Mouse (Mus musculus) erythroblast, adult 5-6 weeks (primary cell): ENCODE data around the gene Tbcc. TPM values are rescaled to one million over a fixed set of nuclear protein-coding genes. Genes with fewer than 3 reads are reported as not detected.

Experiments
- total RNA-seq, 2 experiments: library from RNA; stranded (forward) in 1 of 2; stranded (reverse) in 1 of 2; fragments of 150-400 nt in 1 of 2; fragments of 200-764, 138-1000 nt in 1 of 2; gene quantifications; 2 replicates each; pipeline versions ENCODE4 v1.2.3 to v1.2.4; 2015 to 2017; ENCODE audit warnings: low replicate concordance in 2 of 2

Gene Tbcc
- total RNA-seq, 2 experiments from 2014 or later, result 1.7 to 8.1 TPM

Other genes with a start within 250 kb of the Tbcc start
- gene Klc4, start 244.7 kb upstream of the Tbcc start, total RNA-seq (2015; ENCODE audit: low replicate concordance), result 0.38 and 1.3 TPM in 2 replicates
- 7.7 and 12.0 TPM in 2 replicates for gene Klc4, start 244.7 kb upstream of the Tbcc start, total RNA-seq (2017; ENCODE audit: low replicate concordance)
- 35.5 and 61.9 TPM in 2 replicates for gene Mrpl2, start 244.5 kb upstream of the Tbcc start, total RNA-seq (2015; ENCODE audit: low replicate concordance)
- 19.5 and 41.6 TPM in 2 replicates for gene Mrpl2, start 244.5 kb upstream of the Tbcc start, total RNA-seq (2017; ENCODE audit: low replicate concordance)
- gene Cul7, start 240.3 kb upstream of the Tbcc start, total RNA-seq (2015; ENCODE audit: low replicate concordance), result 1.9 and 3.8 TPM in 2 replicates
- gene Cul7, start 240.3 kb upstream of the Tbcc start, total RNA-seq (2017; ENCODE audit: low replicate concordance), result 0.68 and 1.1 TPM in 2 replicates
- 2.1 and 7.9 TPM in 2 replicates for gene Rrp36, start 216.3 kb upstream of the Tbcc start, total RNA-seq (2015; ENCODE audit: low replicate concordance)
- gene Rrp36, start 216.3 kb upstream of the Tbcc start, total RNA-seq (2017; ENCODE audit: low replicate concordance), result 7.7 and 11.3 TPM in 2 replicates
- 8.6 and 16.7 TPM in 2 replicates for gene Mea1, start 211.9 kb upstream of the Tbcc start, total RNA-seq (2015; ENCODE audit: low replicate concordance)
- gene Mea1, start 211.9 kb upstream of the Tbcc start, total RNA-seq (2017; ENCODE audit: low replicate concordance), result 15.1 and 24.5 TPM in 2 replicates
- 5.9 and 16.9 TPM in 2 replicates for gene Klhdc3, start 209.8 kb upstream of the Tbcc start, total RNA-seq (2015; ENCODE audit: low replicate concordance)
- gene Klhdc3, start 209.8 kb upstream of the Tbcc start, total RNA-seq (2017; ENCODE audit: low replicate concordance), result 4.1 and 5.2 TPM in 2 replicates
- gene Ppp2r5d, start 185.6 kb upstream of the Tbcc start, total RNA-seq (2015; ENCODE audit: low replicate concordance), result 5.4 and 9.2 TPM in 2 replicates
- gene Ppp2r5d, start 185.6 kb upstream of the Tbcc start, total RNA-seq (2017; ENCODE audit: low replicate concordance), result 7.4 and 10.9 TPM in 2 replicates
- gene Pex6, start 179.2 kb upstream of the Tbcc start, total RNA-seq (2015; ENCODE audit: low replicate concordance), result 1.9 and 3.8 TPM in 2 replicates
- gene Pex6, start 179.2 kb upstream of the Tbcc start, total RNA-seq (2017; ENCODE audit: low replicate concordance), result 2.8 and 3.9 TPM in 2 replicates
- gene Gnmt, start 161.5 kb upstream of the Tbcc start, total RNA-seq (2015; ENCODE audit: low replicate concordance), result not detected in 2 replicates
- not detected in 2 replicates for gene Gnmt, start 161.5 kb upstream of the Tbcc start, total RNA-seq (2017; ENCODE audit: low replicate concordance)
- 6.9 and 8.8 TPM in 2 replicates for gene Cnpy3, start 138.5 kb upstream of the Tbcc start, total RNA-seq (2015; ENCODE audit: low replicate concordance)
- gene Cnpy3, start 138.5 kb upstream of the Tbcc start, total RNA-seq (2017; ENCODE audit: low replicate concordance), result 7.7 and 18.2 TPM in 2 replicates
- gene Ptcra, start 127.0 kb upstream of the Tbcc start, total RNA-seq (2015; ENCODE audit: low replicate concordance), result not detected in 2 replicates
- gene Ptcra, start 127.0 kb upstream of the Tbcc start, total RNA-seq (2017; ENCODE audit: low replicate concordance), result not detected in 2 replicates
- 5.6 and 7.5 TPM in 2 replicates for gene 2310039H08Rik, start 118.0 kb upstream of the Tbcc start, total RNA-seq (2015; ENCODE audit: low replicate concordance)
- 0.34 TPM in 1 of 2 replicates, not detected in the other for gene 2310039H08Rik, start 118.0 kb upstream of the Tbcc start, total RNA-seq (2017; ENCODE audit: low replicate concordance)
- 21.1 and 22.7 TPM in 2 replicates for gene Rpl7l1, start 108.0 kb upstream of the Tbcc start, total RNA-seq (2015; ENCODE audit: low replicate concordance)
- 19.1 and 46.3 TPM in 2 replicates for gene Rpl7l1, start 108.0 kb upstream of the Tbcc start, total RNA-seq (2017; ENCODE audit: low replicate concordance)
- 6.5 and 7.5 TPM in 2 replicates for gene Bicral, start 32.2 kb upstream of the Tbcc start, total RNA-seq (2015; ENCODE audit: low replicate concordance)
- gene Bicral, start 32.2 kb upstream of the Tbcc start, total RNA-seq (2017; ENCODE audit: low replicate concordance), result 3.7 and 4.0 TPM in 2 replicates
- gene Prph2, start 19.8 kb downstream of the Tbcc start, total RNA-seq (2015; ENCODE audit: low replicate concordance), result not detected in 2 replicates
- gene Prph2, start 19.8 kb downstream of the Tbcc start, total RNA-seq (2017; ENCODE audit: low replicate concordance), result not detected in 2 replicates
- 51.5 and 58.7 TPM in 2 replicates for gene Ubr2, start 119.9 kb downstream of the Tbcc start, total RNA-seq (2015; ENCODE audit: low replicate concordance)
- 91.1 and 95.8 TPM in 2 replicates for gene Ubr2, start 119.9 kb downstream of the Tbcc start, total RNA-seq (2017; ENCODE audit: low replicate concordance)